Mouse (Mus musculus): ENCODE measurements around the gene Acy3.
"Not testable (repeated sequence)": the region's sequence is repeated elsewhere in the genome, so short reads cannot be mapped to it uniquely, and the experiment has no call there.

Gene Acy3

DNA sequence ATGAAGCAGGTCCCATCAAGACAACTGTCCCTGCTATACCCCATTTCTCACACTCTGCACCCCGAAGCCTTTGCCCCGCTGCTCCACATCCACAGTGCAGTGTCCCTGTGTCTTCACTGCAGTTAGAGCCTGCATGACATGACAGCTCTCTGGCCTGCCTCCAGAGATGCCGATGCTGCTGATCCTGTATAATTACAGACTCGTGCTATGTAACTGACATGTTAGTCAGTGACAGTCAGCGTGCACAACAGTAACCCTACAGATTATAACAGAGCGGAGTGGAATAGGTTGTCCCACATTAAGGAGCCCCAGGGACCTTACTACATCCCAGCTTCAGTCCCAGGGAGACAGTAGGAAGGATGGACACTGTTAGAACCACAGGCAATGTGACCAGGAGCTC, 11.8 kb upstream of the Acy3 start:
- not testable (repeated sequence) for DNase-seq (ENCODE audit: low read depth, low spot score)

DNA sequence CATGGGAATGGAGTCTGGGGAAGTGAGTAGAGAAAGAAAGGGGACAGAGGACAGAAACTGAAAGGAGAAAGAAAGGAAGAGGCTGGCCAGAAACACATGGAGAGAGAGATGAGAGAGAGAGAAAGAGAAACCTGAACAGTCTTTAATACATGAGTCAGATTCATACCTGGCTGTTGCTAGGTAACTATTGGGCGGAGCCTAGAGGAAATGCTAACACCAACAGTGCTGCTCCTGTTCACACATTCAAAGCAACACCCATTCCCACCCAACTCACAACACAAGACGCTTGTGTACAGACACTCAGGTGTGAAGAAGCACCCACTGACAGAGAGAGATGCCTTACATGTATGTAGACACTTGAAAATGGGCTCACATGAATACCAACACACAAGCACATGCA, 10.5 kb upstream of the Acy3 start:
- no peak for DNase-seq (ENCODE audit: low read depth, low spot score)

DNA sequence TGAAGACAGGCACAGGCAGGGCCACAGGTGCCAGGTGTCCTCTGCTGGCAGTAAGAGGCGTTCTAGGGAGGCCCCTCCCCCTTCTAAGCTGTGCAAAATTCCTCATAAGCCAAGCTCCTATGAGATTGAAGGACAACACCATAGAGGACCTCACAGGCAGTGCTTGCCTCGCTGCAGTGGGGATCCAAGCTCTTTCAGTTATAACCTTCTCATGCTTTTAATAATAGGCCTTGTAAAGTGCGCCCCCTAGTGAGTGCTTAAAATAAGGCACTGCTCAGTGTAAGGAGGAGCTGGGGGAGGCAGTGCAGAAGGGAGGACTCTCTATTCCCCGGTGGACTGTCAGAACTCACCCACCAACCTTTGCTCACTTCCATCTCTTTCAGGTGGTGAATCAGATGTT, 6.1 kb upstream of the Acy3 start:
- peak; percentile 92 for DNase-seq (ENCODE audit: low read depth, low spot score)

DNA sequence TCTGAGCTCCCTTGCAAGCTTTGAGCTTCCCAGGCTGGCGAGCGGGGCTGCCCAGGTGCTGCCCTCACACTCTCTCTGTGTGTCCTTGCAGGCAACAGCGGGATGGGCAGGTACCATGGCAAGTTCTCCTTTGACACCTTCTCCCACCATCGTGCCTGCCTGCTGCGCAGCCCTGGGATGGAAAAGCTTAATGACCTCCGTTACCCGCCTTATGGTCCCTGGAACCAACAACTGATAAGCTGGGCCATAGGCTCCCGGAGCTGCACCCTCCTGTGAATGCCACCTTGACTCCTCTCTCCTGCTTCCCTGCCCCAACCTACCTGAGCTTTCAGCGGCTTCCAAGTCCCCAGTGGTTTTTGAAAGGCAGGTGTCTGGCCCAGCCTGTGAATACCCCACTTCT, 5.5 kb upstream of the Acy3 start:
- no peak for DNase-seq (ENCODE audit: low read depth, low spot score)

DNA sequence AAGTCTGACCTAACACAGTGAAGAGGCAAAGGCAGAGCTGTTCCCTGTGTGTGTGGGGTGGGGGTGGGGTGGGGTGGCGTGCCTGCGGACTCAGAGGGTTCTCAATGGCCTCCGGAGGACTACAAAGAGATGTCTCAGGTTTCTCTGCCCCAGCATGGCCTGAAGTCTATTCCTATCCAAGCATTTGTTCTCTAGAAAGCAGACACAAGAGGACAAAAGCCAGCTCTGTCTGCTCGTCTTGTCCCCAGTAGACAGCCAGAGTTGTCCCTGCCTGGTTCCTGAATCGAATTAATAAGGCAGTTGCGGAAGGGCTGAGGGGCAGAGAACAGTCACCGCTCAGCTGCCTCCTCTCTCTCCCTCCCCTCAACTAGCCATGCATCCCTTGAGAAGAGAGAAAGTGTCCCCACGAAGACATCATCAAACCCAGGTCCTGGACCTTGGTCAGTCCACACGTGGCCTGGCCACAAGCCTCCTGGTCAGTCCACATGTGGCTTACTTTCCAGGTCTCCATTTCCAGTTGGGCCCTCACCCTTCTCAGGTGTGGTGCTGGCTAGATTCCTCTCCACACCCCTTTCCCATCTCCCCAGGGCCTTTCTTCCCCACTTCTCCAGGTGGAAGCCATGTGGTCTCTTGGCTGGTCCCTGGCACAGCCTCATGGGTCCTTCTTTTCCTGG, 2.7 kb upstream of the Acy3 start:
- DNase-seq (ENCODE audit: low read depth, low spot score) = peak; percentile 82

DNA sequence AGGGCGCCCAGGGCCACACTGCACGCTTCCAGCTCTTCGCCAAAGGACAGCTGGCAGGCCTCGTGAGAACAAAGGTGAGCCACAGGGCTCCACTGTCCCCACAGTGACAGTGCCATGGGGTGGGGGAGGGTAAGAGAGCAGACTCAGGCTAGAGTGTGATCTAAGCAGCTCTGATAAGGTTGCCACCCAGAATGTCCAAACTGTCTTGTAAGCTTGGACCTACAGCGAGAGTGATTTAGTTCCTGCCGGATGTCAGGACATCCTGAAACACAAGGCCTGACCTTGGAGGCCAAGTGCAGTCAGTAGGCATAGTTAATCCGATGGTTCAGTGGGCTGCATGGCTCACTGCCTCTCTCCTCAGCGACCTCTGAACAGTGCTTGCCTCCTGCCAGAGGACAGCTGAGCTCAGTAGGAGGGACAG, 1.1 kb upstream of the Acy3 start:
- DNase-seq (ENCODE audit: low read depth, low spot score) = no peak

DNA sequence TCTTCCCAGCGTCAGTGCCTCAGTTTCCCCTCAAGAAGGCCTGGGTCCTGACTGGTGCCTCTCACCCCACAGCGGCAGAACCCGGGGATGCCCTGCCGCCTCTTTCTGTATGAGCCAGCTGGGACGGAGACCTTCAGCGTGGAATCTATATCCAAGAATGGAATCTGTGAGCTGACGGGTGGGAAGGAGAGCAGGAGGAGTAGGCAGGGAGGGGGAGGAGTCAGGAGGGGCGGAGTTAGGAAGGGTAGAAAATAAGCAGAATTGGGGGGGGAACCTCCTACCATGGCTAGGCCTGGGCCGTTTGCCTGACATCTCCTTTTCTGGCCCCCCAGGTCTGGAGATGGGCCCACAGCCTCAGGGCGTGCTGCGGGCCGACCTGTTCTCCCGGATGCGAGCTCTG, 1.7 kb downstream of the Acy3 start:
- DNase-seq (ENCODE audit: low read depth, low spot score) = no peak

DNA sequence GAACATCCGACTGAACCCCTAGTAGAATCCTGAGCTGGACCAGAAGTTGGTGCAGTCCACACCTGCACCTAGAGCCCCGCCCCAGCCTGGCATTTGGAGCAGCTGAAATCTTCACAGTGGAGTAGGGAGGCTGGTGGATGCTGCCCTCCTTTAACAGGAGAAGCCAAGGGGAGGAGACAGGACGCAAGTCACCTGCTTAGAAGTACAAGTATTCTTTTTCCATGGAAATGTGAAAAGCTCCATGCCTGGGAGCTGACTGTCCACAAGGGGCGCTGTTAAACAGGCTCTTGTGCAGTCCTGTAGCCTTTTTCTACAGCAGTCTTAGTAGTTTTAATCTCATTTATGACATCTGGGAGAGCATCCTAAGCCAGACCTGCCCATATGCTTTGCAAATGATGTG, 2.4 kb downstream of the Acy3 start:
- DNase-seq (ENCODE audit: low read depth, low spot score) = no peak

DNA sequence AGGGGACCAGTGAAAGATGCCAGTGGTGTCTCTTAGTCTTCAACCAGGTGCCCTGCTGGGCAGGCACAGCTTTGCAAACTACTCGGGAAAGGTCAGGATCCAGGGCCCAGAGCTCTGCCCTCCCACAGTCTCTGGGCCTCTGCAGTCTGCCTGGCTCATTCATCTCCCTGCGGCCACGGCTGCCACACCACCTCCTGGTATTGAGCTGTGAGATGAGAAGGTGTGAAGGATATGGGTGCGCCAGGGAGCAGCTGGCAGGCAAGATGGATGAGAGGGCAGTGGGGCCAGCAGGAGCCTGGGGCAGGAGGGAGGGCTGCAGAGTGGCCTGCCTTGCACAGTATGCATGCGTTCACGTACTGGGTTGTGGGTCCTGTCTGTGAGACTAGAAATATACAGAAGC, 4.4 kb downstream of the Acy3 start:
- no peak for DNase-seq (ENCODE audit: low read depth, low spot score)

DNA sequence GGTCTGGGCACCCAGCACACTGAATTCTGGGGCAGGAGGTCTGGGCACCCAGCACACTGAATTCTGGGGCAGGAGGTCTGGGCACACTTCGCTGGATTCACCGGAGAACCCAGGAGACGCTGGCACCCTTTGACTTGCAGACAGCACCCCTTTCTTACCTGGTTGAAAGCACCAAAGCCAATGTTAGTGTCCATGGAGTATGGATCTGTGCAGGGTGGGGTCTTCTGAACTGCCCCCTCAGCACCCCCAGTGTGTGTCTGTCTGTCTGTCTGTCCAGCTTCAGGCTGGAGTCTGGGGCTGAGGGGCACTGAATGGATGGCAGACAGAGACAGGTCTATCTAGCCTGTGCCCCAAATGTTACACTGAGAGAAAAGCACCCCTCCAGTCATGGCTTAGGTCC, 5.2 kb downstream of the Acy3 start:
- no peak for DNase-seq (ENCODE audit: low read depth, low spot score)

DNA sequence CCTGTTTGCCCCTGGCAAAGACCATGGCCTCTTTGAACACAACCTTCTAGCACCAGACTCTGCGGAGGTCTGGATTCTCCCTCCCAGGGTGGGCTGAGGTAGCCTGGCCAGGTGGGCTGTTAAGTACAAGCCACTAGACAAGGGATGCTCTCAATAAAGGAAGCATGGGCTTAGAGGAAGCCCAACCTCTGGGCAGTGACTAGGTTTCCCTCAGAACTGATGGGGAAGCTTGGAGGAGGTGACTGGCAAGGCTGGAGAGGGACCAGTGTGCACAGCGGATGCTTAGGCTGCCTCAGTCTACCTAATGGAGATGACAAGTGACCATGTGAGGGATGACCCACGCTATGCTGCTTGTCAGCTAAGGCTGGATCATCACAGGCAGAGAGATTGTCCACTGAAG, 5.6 kb downstream of the Acy3 start:
- DNase-seq (ENCODE audit: low read depth, low spot score) = no peak

DNA sequence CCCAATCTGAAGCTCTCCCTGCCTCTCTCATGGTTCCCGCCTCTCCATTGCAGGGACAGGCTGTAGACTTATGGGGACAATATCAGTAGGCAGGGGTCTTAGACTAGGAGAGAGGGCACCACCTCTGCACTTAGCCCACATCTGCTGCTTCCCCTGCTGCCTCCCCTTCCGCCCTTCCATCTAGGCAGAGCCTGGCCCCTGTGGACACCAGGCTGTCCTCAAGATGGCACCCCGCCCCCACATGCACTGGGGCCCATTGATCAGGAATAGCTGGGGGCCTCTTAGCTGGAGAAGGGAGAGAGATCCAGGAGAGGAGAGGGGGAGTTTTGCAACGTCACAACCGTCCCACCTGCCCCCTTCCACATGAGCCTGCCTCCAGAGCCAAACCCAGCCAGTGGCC, 6.0 kb downstream of the Acy3 start, which contains the start of gene Tbx10:
TSS of gene Tbx10 (plus strand) at position 337 of the 400 bp plus-strand sequence.
- DNase-seq (ENCODE audit: low read depth, low spot score) = no peak

DNA sequence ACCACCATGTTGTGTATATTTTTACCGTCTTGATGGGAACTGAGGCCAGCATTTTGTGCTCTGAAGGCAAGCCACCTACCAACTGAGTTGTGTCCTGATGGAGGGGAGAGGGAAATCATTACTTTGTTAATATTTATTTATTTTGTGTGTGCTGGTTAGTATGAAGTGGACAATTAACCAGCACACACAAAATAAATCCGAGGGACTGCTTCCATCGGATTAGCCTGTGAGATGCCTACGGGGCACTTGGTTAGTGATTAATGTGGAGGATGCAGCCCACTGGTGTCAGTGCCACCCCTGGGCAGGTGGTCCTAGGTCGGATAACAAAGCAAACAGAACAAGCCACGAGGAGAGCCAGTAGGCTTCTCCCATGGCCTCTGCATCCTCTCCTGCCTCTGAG, 8.6 kb downstream of the Acy3 start:
- no peak for DNase-seq (ENCODE audit: low read depth, low spot score)

DNA sequence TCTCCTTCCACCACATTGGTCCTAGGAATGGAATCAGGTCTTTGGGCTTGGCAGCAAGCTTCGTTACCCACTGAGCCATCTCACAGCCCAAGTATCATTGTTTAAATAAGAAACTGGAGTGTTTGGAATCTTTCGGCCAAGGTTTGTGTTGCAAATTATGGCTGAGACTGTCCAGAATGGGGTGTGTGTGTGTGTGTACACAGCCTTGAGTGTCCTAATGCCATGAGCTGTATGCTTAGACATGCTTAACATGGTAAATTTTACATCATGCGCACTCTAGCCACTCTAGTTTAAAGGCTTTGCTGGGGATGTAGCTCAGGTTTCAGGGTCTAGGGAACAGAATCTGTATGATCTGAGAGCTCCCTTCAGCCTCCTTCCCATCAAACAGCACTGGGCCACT, 9.1 kb downstream of the Acy3 start:
- no peak for DNase-seq (ENCODE audit: low read depth, low spot score)

DNA sequence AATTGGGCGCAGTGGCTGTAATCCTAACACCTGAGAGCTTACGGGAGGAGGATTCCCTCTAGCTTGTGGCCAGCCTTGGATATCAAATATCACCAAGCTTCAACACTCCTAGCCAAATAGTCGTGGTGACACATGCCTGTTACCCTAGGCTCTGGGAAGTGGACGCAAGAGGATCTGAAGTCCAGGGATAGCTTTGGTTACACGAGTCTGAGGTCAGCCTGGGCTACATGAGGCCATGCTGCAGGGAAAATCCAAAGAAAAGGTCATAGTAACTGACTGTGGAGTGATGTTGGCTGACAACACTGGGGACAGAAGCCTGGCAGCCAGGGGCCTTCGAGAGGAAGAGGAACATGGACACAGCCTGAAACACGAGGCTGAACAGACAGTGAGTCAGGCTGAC, 9.7 kb downstream of the Acy3 start:
- no peak for DNase-seq (ENCODE audit: low read depth, low spot score)

DNA sequence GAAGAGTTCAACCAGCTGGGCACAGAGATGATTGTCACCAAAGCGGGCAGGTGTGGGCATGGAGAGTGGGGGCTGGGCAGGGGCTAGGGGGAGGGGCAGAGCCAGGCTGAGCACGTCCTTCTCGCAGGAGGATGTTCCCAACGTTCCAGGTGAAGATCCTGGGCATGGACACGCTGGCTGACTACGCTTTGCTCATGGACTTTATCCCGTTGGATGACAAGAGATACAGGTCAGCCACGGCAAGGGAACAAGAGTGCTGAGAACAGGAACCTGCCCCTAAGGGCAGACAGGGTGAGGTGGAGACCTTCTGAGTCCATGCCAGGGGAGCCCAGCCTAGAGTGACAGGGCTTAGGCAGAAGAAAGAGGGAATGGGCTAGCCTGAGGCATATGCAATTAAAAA, 10.4 kb downstream of the Acy3 start:
- no peak for DNase-seq (ENCODE audit: low read depth, low spot score)

DNA sequence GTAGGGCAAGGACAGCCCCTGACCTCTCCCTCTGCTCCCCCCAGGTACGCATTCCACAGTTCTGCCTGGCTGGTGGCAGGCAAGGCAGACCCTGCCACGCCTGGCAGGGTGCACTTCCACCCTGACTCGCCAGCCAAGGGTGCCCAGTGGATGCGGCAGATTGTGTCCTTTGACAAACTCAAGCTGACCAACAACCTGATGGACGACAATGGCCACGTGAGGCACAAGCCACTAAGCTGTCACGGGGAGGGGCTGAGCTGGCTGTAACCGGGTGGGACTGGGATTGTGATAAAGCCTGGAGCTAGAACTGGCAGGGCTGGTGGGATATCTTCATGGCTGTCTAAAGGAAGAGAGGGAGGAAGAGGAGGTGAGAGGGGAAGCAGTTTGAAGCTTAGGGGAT, 10.9 kb downstream of the Acy3 start:
- DNase-seq (ENCODE audit: low read depth, low spot score) = no peak

DNA sequence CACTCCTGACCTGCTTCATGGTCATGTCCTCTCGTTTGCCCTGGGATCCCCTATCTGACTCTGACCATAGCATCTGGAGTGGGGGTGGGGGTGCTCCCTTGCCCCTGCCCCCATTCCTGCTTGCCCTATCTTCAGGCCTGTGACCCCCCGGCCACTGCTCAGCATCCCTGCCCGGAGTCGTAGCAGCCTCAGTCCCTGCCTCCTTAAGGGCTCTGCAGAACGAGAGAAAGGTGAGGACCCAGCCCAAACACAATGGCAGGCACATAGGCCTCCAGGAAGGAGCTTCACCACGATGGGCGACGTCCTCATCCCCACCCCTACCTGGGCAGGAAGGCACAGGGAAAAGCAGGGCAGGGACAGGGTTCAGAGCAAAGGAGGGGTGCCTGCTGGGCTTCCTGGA, 12.0 kb downstream of the Acy3 start:
- DNase-seq (ENCODE audit: low read depth, low spot score) = no peak

DNA sequence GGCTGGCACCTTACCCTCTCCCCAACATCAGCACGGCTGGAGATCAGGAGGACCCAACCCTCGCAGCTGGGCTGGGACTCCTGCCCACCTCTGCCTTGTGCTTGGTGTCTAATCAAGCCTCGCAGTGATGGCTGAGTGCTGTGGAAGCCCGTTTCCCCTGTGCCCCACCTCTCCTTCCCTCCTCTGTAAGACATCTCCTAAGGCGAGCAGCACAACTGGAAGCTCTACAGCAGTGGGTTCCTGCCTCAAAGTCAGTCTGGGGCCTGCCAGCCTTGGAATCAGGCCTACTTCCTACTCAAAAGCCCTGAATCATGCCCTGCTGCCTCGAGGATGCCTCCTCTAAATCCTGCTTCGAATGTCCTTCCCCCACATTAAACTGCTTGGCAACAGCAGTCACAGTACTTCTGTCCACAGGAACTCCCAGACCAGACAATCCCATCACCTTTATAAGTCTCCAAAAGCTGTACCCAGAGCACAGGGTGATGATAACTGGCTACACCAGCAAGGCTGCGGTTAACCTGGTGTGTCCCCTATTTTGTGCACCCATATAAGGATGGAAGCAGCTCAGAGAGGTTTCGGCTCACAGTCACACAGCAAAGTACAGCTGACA, 12.9 kb downstream of the Acy3 start:
- peak; percentile 20 for DNase-seq (ENCODE audit: low read depth, low spot score)

DNA sequence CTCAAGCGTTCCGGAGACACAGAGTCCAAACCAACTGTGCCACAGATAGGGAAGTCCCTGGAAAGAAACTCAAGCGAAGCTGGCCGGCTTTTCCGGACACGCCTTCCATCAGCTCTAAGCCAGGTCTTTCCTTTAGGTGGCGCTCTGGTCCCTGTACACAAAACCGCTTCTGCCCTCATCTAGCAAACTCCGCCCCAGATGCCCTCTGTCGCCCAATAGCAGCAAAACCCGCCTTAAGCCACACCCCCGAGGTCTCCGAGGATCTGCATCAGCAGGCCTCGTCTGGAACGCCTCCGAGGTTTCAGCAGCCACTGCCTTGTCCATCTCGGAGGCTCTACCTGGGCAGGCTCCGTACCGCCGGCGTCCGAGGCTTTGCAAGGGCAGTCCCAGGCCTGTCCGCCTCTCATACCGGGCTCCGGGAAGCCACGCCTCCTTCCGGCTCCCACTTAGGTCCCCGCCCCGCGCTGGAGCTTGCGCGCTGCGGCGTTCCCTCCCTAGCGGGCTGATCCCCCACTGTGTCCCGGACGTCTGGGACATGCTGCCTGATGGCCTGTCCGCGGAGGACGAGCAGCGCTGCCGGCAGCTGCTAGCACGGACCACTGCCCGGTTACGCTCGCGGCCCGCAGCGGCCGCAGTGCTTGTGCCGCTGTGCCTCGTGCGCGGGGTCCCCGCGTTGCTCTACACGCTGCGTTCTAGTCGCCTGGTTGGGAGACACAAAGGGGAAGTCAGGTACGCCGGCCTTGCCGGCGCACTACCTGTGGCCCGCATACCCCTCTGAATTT, 13.9 kb downstream of the Acy3 start, which contains the start of the genes Nudt8 and Gm49405:
TSS of gene Nudt8 (plus strand) at position 462 of the 782 bp plus-strand sequence.
TSS of gene Gm49405 (plus strand) at position 508 of the 782 bp plus-strand sequence.
- peak; percentile 99 for DNase-seq (ENCODE audit: low read depth, low spot score)

DNA sequence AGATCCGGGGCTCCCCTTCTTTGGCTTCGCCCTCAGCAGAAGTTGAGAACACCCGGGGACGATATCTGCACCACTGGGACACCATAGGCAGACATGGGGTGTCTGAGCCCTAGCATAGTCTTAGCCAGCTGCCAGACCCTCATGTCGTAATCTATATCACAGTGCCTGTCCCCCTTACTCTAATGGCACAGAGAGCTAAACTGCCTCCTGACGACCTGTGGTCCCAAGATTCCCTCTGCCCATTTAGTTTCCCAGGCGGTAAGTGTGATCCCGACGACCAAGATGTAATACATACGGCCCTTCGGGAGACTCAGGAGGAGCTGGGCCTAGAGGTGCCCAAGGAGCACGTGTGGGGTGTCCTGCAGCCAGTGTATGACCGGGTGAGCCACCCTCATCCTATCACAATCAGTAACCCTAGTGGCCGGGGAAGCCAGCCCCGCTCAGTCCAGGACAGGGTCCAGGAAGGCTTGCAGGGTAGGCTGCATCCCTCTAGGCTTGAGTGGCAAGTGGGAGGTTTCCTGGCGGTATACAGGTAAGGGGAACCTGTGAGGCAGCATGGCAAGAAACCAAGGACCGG, 14.7 kb downstream of the Acy3 start:
- DNase-seq (ENCODE audit: low read depth, low spot score) = no peak

DNA sequence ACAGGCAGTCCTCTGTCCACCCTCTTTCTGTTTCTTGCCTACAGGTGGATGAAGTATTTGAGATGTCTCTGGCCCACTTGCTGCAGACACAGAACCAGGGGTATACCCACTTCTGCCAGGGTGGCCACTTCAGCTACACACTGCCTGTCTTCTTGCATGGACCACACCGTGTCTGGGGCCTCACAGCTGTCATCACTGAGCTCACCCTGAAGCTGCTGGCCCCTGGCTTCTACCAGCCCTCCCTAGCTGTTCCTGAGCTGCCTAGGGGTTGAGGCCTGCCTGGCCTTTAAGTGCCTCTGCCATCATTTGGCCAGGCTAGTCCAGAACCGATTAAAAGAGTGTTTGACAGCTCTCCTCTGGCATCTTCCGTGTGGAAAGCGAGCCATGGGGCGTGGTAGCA, 15.4 kb downstream of the Acy3 start:
- no peak for DNase-seq (ENCODE audit: low read depth, low spot score)
